Mouse (Mus musculus) neural tube, embryonic 14.5 days (tissue): ENCODE measurements around the gene Gm960. TPM values are rescaled to one million over a fixed set of nuclear protein-coding genes. Genes with fewer than 3 reads are reported as not detected.

Experiments
- ATAC-seq: fragments of 200-750 bp; cut with Nextera tagmentation; 2 replicates; pipeline ENCODE4 v1.8.0; 2017; ENCODE audit warnings: low read depth, mild to moderate bottlenecking, moderate TSS enrichment, moderate library complexity
- H3K27ac ChIP-seq: fragments of 300-500 bp; sonication (generic); 2 replicates; pipeline ENCODE4 v1.5.1; 2014; ENCODE audit warnings: low read depth, mild to moderate bottlenecking, control low read depth, low read length, moderate library complexity, mixed read lengths
- H3K27me3 ChIP-seq: fragments of 300-500 bp; sonication (generic); 2 replicates; pipeline ENCODE4 v1.6.1; 2014; ENCODE audit warnings: low read length; ENCODE audit not compliant: control insufficient read depth, insufficient read depth
- H3K36me3 ChIP-seq: fragments of 300-500 bp; sonication (generic); 2 replicates; pipeline ENCODE4 v1.6.1; 2014; ENCODE audit warnings: low read length, mixed read lengths; ENCODE audit not compliant: control insufficient read depth, insufficient read depth
- H3K4me1 ChIP-seq: fragments of 300-500 bp; sonication (generic); 2 replicates; pipeline ENCODE4 v1.6.1; 2014; ENCODE audit warnings: low read length; ENCODE audit not compliant: control insufficient read depth, insufficient read depth
- H3K4me2 ChIP-seq: fragments of 300-500 bp; sonication (generic); 2 replicates; pipeline ENCODE4 v1.6.1; 2014; ENCODE audit warnings: mild to moderate bottlenecking, low read depth, low read length, control low read depth
- H3K4me3 ChIP-seq: fragments of 300-500 bp; sonication (generic); 2 replicates; pipeline ENCODE4 v1.5.1; 2014; ENCODE audit warnings: low read depth, low read length, control low read depth, mixed read lengths
- H3K9ac ChIP-seq: fragments of 300-500 bp; sonication (generic); replicated peaks from 2 replicates; pipeline ENCODE4 v1.6.1; 2014; ENCODE audit warnings: low read depth, mild to moderate bottlenecking, control low read depth, low read length, mixed read lengths
- H3K9me3 ChIP-seq: fragments of 300-500 bp; sonication (generic); 2 replicates; pipeline ENCODE4 v1.6.1; 2016; ENCODE audit warnings: low read length; ENCODE audit not compliant: control insufficient read depth
- WGBS: fragments of 180-500 bp; shearing (Covaris S2); extraction: QIAGEN DNeasy Blood & Tissue Kit; methylation state at CpG from one replicate; pipeline ENCODE4 v1.1.7; 2014; 5-methylcytosine and 5-hydroxymethylcytosine counted together
- polyA plus RNA-seq: library from polyadenylated mRNA; unstranded; fragments of >200 nt; fragmentation: Nextera tagmentation; extraction: Ambion mirVana; gene quantifications from 2 replicates; pipeline ENCODE4 v1.2.1, GENCODE M21; 2014

Gene Gm960
- polyA plus RNA-seq, 1 experiment from 2014 or later, result 8.5 TPM

GRCm38 (mm10) chr19:4739762-4740161 is 41.3 kb upstream of the Gm960 start:
- H3K4me3 ChIP-seq, result no peak overlapping the region
- no peak for ATAC-seq
- no peak overlapping the region for H3K9ac ChIP-seq
- peaks cover 66% of the 10 kb centered on the region for H3K36me3 ChIP-seq
- H3K27me3 ChIP-seq, result no peaks in the 10 kb centered on the region
- H3K4me2 ChIP-seq, result no peak overlapping the region
- 95% methylated on average over 5 of the region's 5 CpGs for WGBS
- no peaks in the 10 kb centered on the region for H3K9me3 ChIP-seq
- H3K27ac ChIP-seq, result no peak overlapping the region
- no peaks in the 10 kb centered on the region for H3K4me1 ChIP-seq

DNA sequence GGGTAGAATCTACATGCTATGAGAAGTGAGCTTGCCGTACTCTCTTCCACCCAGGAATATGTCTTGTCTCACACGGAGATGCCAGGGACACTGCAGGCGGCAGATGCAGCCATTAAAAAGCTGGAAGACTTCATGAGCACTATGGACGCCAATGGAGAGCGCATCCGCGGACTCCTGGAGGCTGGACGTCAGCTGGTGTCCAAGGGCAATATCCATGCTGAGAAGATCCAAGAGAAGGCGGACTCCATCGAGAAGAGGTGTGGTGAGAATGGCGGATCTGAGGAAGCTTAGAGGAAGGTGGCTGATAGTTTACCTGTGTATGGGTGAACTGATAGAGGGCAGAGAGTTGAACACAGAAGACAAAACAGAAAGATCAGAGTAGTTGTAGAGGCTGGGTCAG is 40.6 kb upstream of the Gm960 start:
- Histone ChIP-seq H3K4me1 (no peaks in the 10 kb centered on the region), H3K9ac (no peak overlapping the region), H3K4me3 (no peak overlapping the region), H3K27ac (no peak overlapping the region), H3K36me3 (peaks cover 66% of the 10 kb centered on the region), H3K4me2 (no peak overlapping the region), H3K9me3 (no peaks in the 10 kb centered on the region), H3K27me3 (no peaks in the 10 kb centered on the region)
- ATAC-seq, result no peak
- 93% methylated on average over 11 of the region's 11 CpGs for WGBS

- ATAC-seq, result no peak
These were observed 39.4 kb upstream of the Gm960 start for GRCm38 (mm10) chr19:4737866-4738265.

DNA sequence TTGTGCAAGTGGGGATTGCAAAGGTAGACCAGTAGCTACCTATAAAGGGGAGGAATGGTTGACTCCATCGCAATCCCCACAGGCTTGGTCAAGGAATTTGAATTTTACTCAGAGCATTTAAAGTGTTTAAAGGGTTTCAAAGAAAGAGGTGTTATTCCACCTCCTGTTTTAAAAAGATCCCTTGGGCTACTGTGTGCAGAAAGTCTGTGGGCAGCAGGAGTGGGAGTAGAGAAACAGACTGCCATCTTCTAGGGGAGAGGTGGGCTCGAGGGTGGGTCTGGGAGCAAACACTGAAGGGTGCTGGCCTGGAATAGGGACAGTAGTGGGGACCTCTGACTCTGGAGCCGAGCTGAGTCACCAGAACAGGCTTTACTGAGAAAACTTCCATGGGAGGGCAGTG is 34.6 kb upstream of the Gm960 start:
- 90% methylated on average over 3 of the region's 3 CpGs for WGBS
- H3K4me1 ChIP-seq, result no peaks in the 10 kb centered on the region
- no peaks in the 10 kb centered on the region for H3K9me3 ChIP-seq
- H3K36me3 ChIP-seq, result peaks cover 61% of the 10 kb centered on the region
- no peaks in the 10 kb centered on the region for H3K27me3 ChIP-seq
- no peak for ATAC-seq
- H3K4me3 ChIP-seq, result no peak overlapping the region
- H3K4me2 ChIP-seq, result no peak overlapping the region
- no peak overlapping the region for H3K27ac ChIP-seq
- H3K9ac ChIP-seq, result no peak overlapping the region

More at GRCm38 (mm10) chr19:4737866-4738265, 39.4 kb upstream of the Gm960 start:
- 88% methylated on average over 13 of the region's 13 CpGs for WGBS
- no peaks in the 10 kb centered on the region for H3K9me3 ChIP-seq
- H3K27me3 ChIP-seq, result no peaks in the 10 kb centered on the region
- H3K36me3 ChIP-seq, result peaks cover 74% of the 10 kb centered on the region
- H3K9ac ChIP-seq, result no peak overlapping the region
- H3K4me3 ChIP-seq, result no peak overlapping the region
- no peaks in the 10 kb centered on the region for H3K4me1 ChIP-seq
- no peak overlapping the region for H3K4me2 ChIP-seq
- no peak overlapping the region for H3K27ac ChIP-seq

- no peak overlapping the region for H3K27ac ChIP-seq
- ATAC-seq, result no peak
- no peak overlapping the region for H3K4me3 ChIP-seq
- H3K9ac ChIP-seq, result no peak overlapping the region
- peaks cover 67% of the 10 kb centered on the region for H3K36me3 ChIP-seq
- no peaks in the 10 kb centered on the region for H3K9me3 ChIP-seq
- H3K4me1 ChIP-seq, result no peaks in the 10 kb centered on the region
- no peaks in the 10 kb centered on the region for H3K27me3 ChIP-seq
- WGBS, result 93% methylated on average over 9 of the region's 9 CpGs
- no peak overlapping the region for H3K4me2 ChIP-seq
These were observed 30.7 kb upstream of the Gm960 start for GRCm38 (mm10) chr19:4729186-4729585.

DNA sequence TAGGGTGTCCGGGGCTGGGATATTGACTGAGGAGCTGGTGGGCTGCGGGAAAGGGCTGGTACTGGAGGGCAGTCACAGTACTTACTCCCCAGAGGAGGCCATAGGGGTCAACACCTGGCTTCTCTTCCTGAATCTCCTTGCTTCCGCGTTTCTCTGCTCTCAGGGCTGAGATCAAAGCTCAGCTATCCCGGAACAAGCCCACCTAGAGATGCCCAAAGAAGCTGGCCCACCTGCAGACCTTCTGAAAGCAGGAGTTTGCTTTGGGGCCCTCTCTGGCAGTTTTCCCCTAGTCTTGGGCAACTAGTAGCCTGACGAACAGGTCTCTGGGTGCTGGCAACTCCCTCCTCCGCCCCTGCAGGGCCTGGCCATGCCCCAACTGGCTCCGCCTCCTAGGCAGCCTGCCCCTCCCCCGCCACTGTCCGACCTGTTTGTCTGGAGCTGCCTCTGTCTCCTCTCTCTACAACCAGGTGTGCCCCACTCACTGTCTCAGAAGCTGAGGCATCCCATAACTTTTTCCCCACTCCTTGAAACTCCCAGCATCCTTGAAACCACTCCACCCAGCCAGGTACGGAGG is 22.3 kb upstream of the Gm960 start:
- H3K4me1 ChIP-seq, result 0 out of 2 replicates have a peak, but pooled peaks cover 3% of the 10 kb centered on the region
- ATAC-seq, result no peak
- peaks cover 14% of the 10 kb centered on the region for H3K36me3 ChIP-seq
- no peak overlapping the region for H3K4me3 ChIP-seq
- H3K27me3 ChIP-seq, result no peaks in the 10 kb centered on the region
- H3K27ac ChIP-seq, result no peak overlapping the region
- no peaks in the 10 kb centered on the region for H3K9me3 ChIP-seq
- H3K9ac ChIP-seq, result no peak overlapping the region
- H3K4me2 ChIP-seq, result no peak overlapping the region
- 22% methylated on average over 11 of the region's 11 CpGs for WGBS

- Histone ChIP-seq H3K4me3 (no peak overlapping the region), H3K4me2 (no peak overlapping the region), H3K9me3 (no peaks in the 10 kb centered on the region), H3K4me1 (0 out of 2 replicates have a peak, but pooled peaks cover 3% of the 10 kb centered on the region), H3K27ac (no peak overlapping the region), H3K27me3 (no peaks in the 10 kb centered on the region), H3K36me3 (peaks cover 11% of the 10 kb centered on the region), H3K9ac (no peak overlapping the region)
- ATAC-seq, result no peak
- WGBS, result 78% methylated on average over 15 of the region's 15 CpGs
These were observed 21.6 kb upstream of the Gm960 start for GRCm38 (mm10) chr19:4720112-4720511.

DNA sequence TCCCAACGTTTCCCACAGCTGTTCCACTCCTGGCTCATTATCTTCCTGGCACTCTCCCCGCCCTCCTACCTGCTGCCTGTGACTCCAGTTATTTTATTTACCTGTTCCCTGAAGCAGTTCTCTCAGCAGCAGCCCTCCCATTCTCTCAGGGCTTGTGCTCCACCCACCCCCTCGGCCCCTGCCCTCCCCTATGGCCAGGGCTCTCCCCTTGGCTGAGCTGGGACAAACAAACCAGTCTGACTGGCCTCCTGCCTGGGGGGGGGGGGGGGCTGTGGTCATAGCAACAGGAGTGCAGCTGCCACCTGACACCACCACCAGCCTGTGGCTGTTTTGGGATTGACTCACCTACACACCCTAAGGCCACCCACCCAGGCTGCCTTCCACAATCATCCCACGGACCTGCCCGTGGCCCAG is 20.9 kb upstream of the Gm960 start:
- Histone ChIP-seq H3K4me1 (0 out of 2 replicates have a peak, but pooled peaks cover 10% of the 10 kb centered on the region), H3K27me3 (no peaks in the 10 kb centered on the region), H3K4me2 (no peak overlapping the region), H3K4me3 (no peak overlapping the region), H3K9ac (no peak overlapping the region), H3K27ac (no peak overlapping the region), H3K9me3 (no peaks in the 10 kb centered on the region), H3K36me3 (peaks cover 9% of the 10 kb centered on the region)
- WGBS, result 24% methylated on average over 5 of the region's 5 CpGs
- ATAC-seq, result no peak

DNA sequence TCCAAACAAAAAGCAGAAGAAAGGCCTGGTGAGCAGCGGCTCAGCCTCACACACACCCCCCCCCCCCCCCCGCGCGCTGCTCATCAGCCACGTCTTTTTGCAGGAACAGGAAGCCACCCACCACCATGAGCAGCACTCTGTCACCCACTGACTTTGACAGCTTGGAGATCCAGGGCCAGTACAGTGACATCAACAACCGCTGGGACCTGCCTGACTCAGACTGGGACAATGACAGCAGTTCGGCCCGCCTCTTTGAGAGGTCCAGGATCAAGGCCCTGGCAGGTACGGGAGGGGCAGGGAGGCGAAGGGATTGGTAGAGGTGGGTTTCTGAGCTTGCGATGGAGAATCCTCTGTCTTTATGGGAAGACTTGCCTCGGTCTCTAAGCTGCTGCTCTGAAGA is 20.2 kb upstream of the Gm960 start:
- H3K27me3 ChIP-seq, result no peaks in the 10 kb centered on the region
- WGBS, result 36% methylated on average over 12 of the region's 12 CpGs
- H3K4me2 ChIP-seq, result no peak overlapping the region
- H3K4me3 ChIP-seq, result no peak overlapping the region
- no peak for ATAC-seq
- peaks cover 3% of the 10 kb centered on the region for H3K36me3 ChIP-seq
- H3K9ac ChIP-seq, result no peak overlapping the region
- H3K27ac ChIP-seq, result no peak overlapping the region
- peaks cover 13% of the 10 kb centered on the region; the same call in 1 of the 2 replicates for H3K4me1 ChIP-seq
- no peaks in the 10 kb centered on the region for H3K9me3 ChIP-seq
